In the genomic region with DNA sequence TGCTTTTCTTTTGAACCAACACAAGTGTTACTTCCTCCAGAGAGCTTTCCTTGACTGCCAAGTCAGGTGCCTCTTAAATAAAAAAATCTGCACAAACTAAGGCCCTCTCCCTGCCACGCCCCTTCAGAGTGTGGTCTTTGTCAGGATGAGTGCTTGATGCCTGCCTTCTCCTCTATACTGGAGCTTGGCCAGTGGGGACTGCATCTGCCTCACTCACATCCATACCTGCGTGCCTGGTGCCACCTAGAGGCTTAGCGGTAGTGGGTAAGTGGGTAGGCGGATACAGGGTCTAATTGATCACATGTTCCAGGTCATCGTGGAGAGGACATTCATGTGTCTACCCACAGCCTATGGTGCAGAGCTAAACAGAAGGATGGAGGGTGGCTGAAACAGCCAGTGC, we compare ENCODE assay signal across 10 mouse cellular contexts. TPM values are rescaled to one million over a fixed set of nuclear protein-coding genes. Genes with fewer than 3 reads are reported as not detected.
DNase-seq lines count a peak whose midpoint lies in the region; ATAC-seq and TF ChIP-seq lines count a peak whose summit lies in the region.
"Had no signal": no experiment of that assay in that cellular context is flagged by ENCODE, and none has a peak within 500 bp of the region (broad histone marks: within the 10 kb centered on the region; RNA-seq: fewer than 3 reads in every experiment).

No protein-coding gene starts in this region.

- H3K4me1 ChIP-seq in stomach, postnatal 0 days (replicated peaks; ENCODE audit: control insufficient read depth, insufficient read depth): no peaks in the 10 kb centered on the region

- 54% methylated on average over 5 of the region's 5 CpGs for WGBS in stomach, postnatal 0 days

- intact Hi-C loops in left cerebral cortex, postnatal 4 days (cut with DNase I): no loop called here
- intact Hi-C loops in left cerebral cortex, postnatal 10 days (cut with DNase I): no loop called here

- no peaks in the 10 kb centered on the region for H3K9me3 ChIP-seq in stomach, postnatal 0 days (ENCODE audit: control insufficient read depth, low read length)

- no peaks in the 10 kb centered on the region for H3K27me3 ChIP-seq in stomach, postnatal 0 days (ENCODE audit: control insufficient read depth, insufficient read depth, low read length)

- no peaks in the 10 kb centered on the region for H3K36me3 ChIP-seq in stomach, postnatal 0 days (ENCODE audit: control insufficient read depth, insufficient read depth, low read length)

- no peak overlapping the region for H3K4me3 ChIP-seq in stomach, postnatal 0 days (ENCODE audit: low read depth, low read length)
- H3K4me3 ChIP-seq: erythroblast, embryonic 14.5 days had no signal

- peak; percentile 67 for TF ChIP-seq CTCF in stomach, postnatal 0 days (IDR thresholded peaks at IDR 0.05; ENCODE audit: low read depth)

- peak; percentile 38 for DNase-seq in left cerebral cortex, postnatal 4 days
- DNase-seq in left cerebral cortex, postnatal 10 days (ENCODE audit: extremely low spot score in 1 of 2, low spot score in 2 of 2): no peak
- DNase-seq in brain, adult 2 months (ENCODE audit: low read depth, low spot score): peak; percentile 29
- DNase-seq in liver: peak; percentile 42
- no peak for DNase-seq in stomach, postnatal 0 days (ENCODE audit: low spot score)
- DNase-seq in spleen, postnatal 36 days (ENCODE audit: low spot score in 2 of 2): no peak
- DNase-seq in adrenal gland, postnatal 14 days: no peak

- H3K27ac ChIP-seq in stomach, postnatal 0 days (replicated peaks): no peak overlapping the region
- H3K27ac ChIP-seq: macrophage had no signal

- no peak overlapping the region for H3K4me2 ChIP-seq in stomach, postnatal 0 days (replicated peaks; ENCODE audit: low read depth)

- ATAC-seq in stomach, postnatal 0 days (ENCODE audit: low FRiP score, low TSS enrichment): peak; percentile 56; the same call in 1 of the 2 replicates
- no peak for ATAC-seq in inflammation-experienced regulatory T-cells, adult 6 months

- no peak for TF ChIP-seq EP300 in stomach, postnatal 0 days (optimal IDR thresholded peaks at IDR 0.05)

- no peak overlapping the region for H3K9ac ChIP-seq in stomach, postnatal 0 days (ENCODE audit: low read length)

RNA-seq across cellular contexts. Expression of a gene that starts 15.4 kb away (rescaled TPM):
- under 1 TPM; 0.32 to 0.60 TPM for total RNA-seq in left cerebral cortex, postnatal 4 days (2021)
- under 1 TPM; 0.45 to 0.56 TPM for total RNA-seq in left cerebral cortex, postnatal 10 days (2021)
- polyA plus RNA-seq in stomach, postnatal 0 days (2015; fragmentation: Nextera tagmentation; extraction: Ambion mirVana): 0.16 and 0.18 TPM in 2 replicates
- total RNA-seq in adrenal gland, postnatal 14 days (2021): not detected in 2 replicates
- under 1 TPM in 2 of 3 experiments, not detected in 1; 0.21 to 0.38 TPM for polyA plus RNA-seq in inflammation-experienced regulatory T-cells, adult 6 months (2017; shearing (Covaris generic))
- polyA plus RNA-seq: macrophage had no signal

RNA-seq across cellular contexts. Expression of a gene that starts 54.0 kb away (rescaled TPM):
- 100 to 1,000 TPM; 242 to 243 TPM for total RNA-seq in left cerebral cortex, postnatal 4 days (2021)
- 100 to 1,000 TPM; 183 to 200 TPM for total RNA-seq in left cerebral cortex, postnatal 10 days (2021)
- polyA plus RNA-seq in stomach, postnatal 0 days (2015; fragmentation: Nextera tagmentation; extraction: Ambion mirVana): 157 and 163 TPM in 2 replicates
- 99.4 and 105 TPM in 2 replicates for total RNA-seq in adrenal gland, postnatal 14 days (2021)
- polyA plus RNA-seq in inflammation-experienced regulatory T-cells, adult 6 months (2017; shearing (Covaris generic)): 100 to 1,000 TPM; 267 to 340 (median 269) TPM

Comparison
In these comparisons a context has a peak if more than half of its experiments do, and no peak if none do; other contexts are left out.
1. DNase-seq: peak in left cerebral cortex, postnatal 4 days (single experiment), brain, adult 2 months (single experiment) and liver (single experiment); none in left cerebral cortex, postnatal 10 days (0 of 2), stomach, postnatal 0 days (single experiment), spleen, postnatal 36 days (0 of 2) and adrenal gland, postnatal 14 days (single experiment).